Mouse (Mus musculus): ENCODE measurements around the gene Atp11a.

Atp11a gene

GRCm38 (mm10) chr8:12773914-12774313, 17.1 kb downstream of the Atp11a start:
- peak; percentile 56 for DNase-seq

GRCm38 (mm10) chr8:12774872-12775298, 18.1 kb downstream of the Atp11a start:
- no peak for DNase-seq

GRCm38 (mm10) chr8:12775302-12775975, 18.6 kb downstream of the Atp11a start:
- DNase-seq, result no peak

- no peak for DNase-seq
These were observed 19.4 kb downstream of the Atp11a start for GRCm38 (mm10) chr8:12776166-12776565.

- no peak for DNase-seq
These were observed 20.4 kb downstream of the Atp11a start for GRCm38 (mm10) chr8:12777171-12777570.

GRCm38 (mm10) chr8:12779541-12779940, 22.7 kb downstream of the Atp11a start:
- no peak for DNase-seq

- DNase-seq, result no peak
These were observed 28.7 kb downstream of the Atp11a start for GRCm38 (mm10) chr8:12785508-12785907.

GRCm38 (mm10) chr8:12786261-12786957, 29.6 kb downstream of the Atp11a start:
- no peak for DNase-seq

GRCm38 (mm10) chr8:12786958-12787301, 30.1 kb downstream of the Atp11a start:
- no peak for DNase-seq

GRCm38 (mm10) chr8:12787427-12787826, 30.6 kb downstream of the Atp11a start:
- no peak for DNase-seq

- peak; percentile 48 for DNase-seq
These were observed 31.9 kb downstream of the Atp11a start for GRCm38 (mm10) chr8:12788695-12789094.

GRCm38 (mm10) chr8:12795011-12795671, 38.3 kb downstream of the Atp11a start:
- no peak for DNase-seq

GRCm38 (mm10) chr8:12799099-12799498, 42.3 kb downstream of the Atp11a start:
- DNase-seq, result peak; percentile 20

- no peak for DNase-seq
These were observed 43.0 kb downstream of the Atp11a start for GRCm38 (mm10) chr8:12799832-12800231.

GRCm38 (mm10) chr8:12800246-12800645, 43.4 kb downstream of the Atp11a start:
- peak; percentile 51 for DNase-seq

- no peak for DNase-seq
These were observed 44.8 kb downstream of the Atp11a start for GRCm38 (mm10) chr8:12801586-12801985.

- no peak for DNase-seq
These were observed 46.3 kb downstream of the Atp11a start for GRCm38 (mm10) chr8:12803121-12803520.

- DNase-seq, result peak; percentile 37
These were observed 48.1 kb downstream of the Atp11a start for GRCm38 (mm10) chr8:12804909-12805308.

- no peak for DNase-seq
These were observed 48.8 kb downstream of the Atp11a start for GRCm38 (mm10) chr8:12805569-12805968.

- no peak for DNase-seq
These were observed 51.2 kb downstream of the Atp11a start for GRCm38 (mm10) chr8:12808018-12808417.

- DNase-seq, result no peak
These were observed 52.7 kb downstream of the Atp11a start for GRCm38 (mm10) chr8:12809516-12809915.

- no peak for DNase-seq
These were observed 54.4 kb downstream of the Atp11a start for GRCm38 (mm10) chr8:12811231-12811630.

- no peak for DNase-seq
These were observed 59.6 kb downstream of the Atp11a start for GRCm38 (mm10) chr8:12816412-12816811.

- DNase-seq, result no peak
These were observed 66.1 kb downstream of the Atp11a start for GRCm38 (mm10) chr8:12822892-12823291.
